Mouse (Mus musculus) olfactory bulb, adult 2 months (tissue): ENCODE data around the gene Rabac1. TPM values are rescaled to one million over a fixed set of nuclear protein-coding genes. Genes with fewer than 3 reads are reported as not detected.
A peak's percentile ranks its signal among the peaks of the same experiment; 100 is the strongest.

ENCODE experiments used
- H3K27ac ChIP-seq: fragments of 200-500 bp; 2 replicates; pipeline ENCODE4 v1.5.1; 2012; ENCODE audit warnings: low read depth, low read length; ENCODE audit not compliant: insufficient read depth
- H3K4me1 ChIP-seq: fragments of 200-500 bp; 2 replicates; pipeline ENCODE4 v1.6.1; 2012; ENCODE audit warnings: low read length; ENCODE audit not compliant: control insufficient read depth, insufficient read depth
- H3K4me3 ChIP-seq: fragments of 200-500 bp; 2 replicates; pipeline ENCODE4 v1.5.1; 2012; ENCODE audit warnings: mild to moderate bottlenecking, low read depth, low read length, moderate library complexity; ENCODE audit not compliant: insufficient read depth
- CTCF ChIP-seq: fragments of 200-500 bp; IDR thresholded peaks from 2 replicates; pipeline ENCODE4 v1.5.1; 2012; ENCODE audit warnings: low read depth, mild to moderate bottlenecking, low read length, moderate library complexity; ENCODE audit not compliant: insufficient read depth
- POLR2A ChIP-seq: fragments of 200-500 bp; IDR thresholded peaks from 2 replicates; pipeline ENCODE4 v1.6.1; 2012; ENCODE audit warnings: mild to moderate bottlenecking, low read depth, low read length, moderate library complexity; ENCODE audit not compliant: insufficient read depth
- WGBS: fragments of 180-500 bp; shearing (Covaris S2); methylation state at CpG from one replicate; pipeline ENCODE4 v1.1.7; 2018; 5-methylcytosine and 5-hydroxymethylcytosine counted together
- polyA plus RNA-seq: library from polyadenylated mRNA; stranded (reverse); fragments of >200 nt; gene quantifications from 2 replicates; pipeline ENCODE4 v1.2.4, GENCODE M21; 2012; ENCODE audit warnings: low replicate concordance; ENCODE audit not compliant: missing spikeins, insufficient read depth, insufficient read length

Rabac1 gene
- polyA plus RNA-seq, 1 experiment: not detected

DNA sequence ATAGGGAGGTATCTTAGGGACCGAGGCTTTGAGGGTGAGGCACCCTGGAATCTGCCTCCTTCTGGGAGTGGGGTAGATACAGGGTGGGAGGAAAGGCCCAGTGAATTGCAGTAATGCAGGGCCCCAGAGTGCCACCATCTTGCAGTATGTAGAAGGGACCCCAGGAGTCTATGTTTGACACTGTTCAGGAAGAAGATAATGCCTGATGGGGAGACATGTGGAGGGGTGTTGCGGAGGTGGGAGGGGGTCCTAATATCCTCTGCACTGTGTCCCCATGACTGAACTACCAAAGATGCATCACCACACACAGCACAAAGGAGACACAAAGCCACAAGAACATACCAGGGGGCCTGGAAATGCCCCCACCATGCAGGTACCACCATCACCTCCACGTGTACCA, 33.6 kb upstream of the Rabac1 start:
- peaks cover 60% of the 10 kb centered on the region for H3K4me1 ChIP-seq
- peak overlapping the region; percentile 97 for H3K4me3 ChIP-seq
- peak overlapping the region; percentile 100 for H3K27ac ChIP-seq
- no peak for TF ChIP-seq CTCF
- no peak for TF ChIP-seq POLR2A
- WGBS: 49% methylated on average over 3 of the region's 3 CpGs

DNA sequence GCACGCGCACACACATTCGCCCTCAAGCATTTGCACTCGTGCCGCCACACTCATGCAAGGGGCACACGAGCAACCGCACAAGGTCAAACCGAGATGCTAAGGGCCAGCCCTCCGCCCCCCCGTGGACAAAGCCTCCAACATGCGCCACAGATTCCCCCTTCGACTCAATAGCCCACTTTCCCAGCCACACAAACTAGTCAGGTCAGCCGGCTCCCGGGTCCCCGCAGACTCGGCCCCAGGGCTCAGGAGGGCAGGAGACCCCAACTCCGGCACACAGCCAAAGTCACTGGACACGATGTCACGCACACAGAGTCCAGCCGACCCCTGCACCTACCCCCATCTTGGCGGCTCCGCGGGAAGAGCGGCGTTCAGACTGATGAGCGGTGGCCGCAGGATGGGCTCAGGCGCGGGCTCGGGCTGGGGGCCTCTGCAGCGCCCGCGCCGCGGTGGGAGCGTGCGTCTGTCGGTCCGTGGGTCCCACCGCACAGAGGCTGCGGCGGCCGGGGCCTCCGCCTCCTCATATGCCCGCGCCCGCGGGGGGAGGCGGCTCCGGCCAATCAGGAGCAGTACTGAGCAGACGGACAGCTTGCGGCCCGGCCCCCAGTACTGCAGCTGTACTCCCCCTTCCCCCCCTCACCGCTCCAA, 33.0 kb upstream of the Rabac1 start, which contains the start of gene Atp1a3:
TSS of gene Atp1a3 (minus strand) at position 538 of the 645 bp plus-strand sequence.
- peak within 1 kb of the TSS; percentile 97 for H3K4me3 ChIP-seq
- WGBS: 1% methylated on average over 54 of the region's 54 CpGs
- peak within 1 kb of the TSS; percentile 100 for H3K27ac ChIP-seq
- peaks cover 63% of the 10 kb centered on the region for H3K4me1 ChIP-seq
- TF ChIP-seq POLR2A (peak; percentile 98), CTCF (no peak)

GRCm38 (mm10) chr7:25004806-25005205, 32.3 kb upstream of the Rabac1 start:
- H3K27ac ChIP-seq: peak overlapping the region; percentile 90
- H3K4me3 ChIP-seq: peak overlapping the region; percentile 97
- peaks cover 63% of the 10 kb centered on the region for H3K4me1 ChIP-seq
- TF ChIP-seq CTCF (no peak), POLR2A (no peak)
- WGBS: 9% methylated on average over 8 of the region's 9 CpGs

DNA sequence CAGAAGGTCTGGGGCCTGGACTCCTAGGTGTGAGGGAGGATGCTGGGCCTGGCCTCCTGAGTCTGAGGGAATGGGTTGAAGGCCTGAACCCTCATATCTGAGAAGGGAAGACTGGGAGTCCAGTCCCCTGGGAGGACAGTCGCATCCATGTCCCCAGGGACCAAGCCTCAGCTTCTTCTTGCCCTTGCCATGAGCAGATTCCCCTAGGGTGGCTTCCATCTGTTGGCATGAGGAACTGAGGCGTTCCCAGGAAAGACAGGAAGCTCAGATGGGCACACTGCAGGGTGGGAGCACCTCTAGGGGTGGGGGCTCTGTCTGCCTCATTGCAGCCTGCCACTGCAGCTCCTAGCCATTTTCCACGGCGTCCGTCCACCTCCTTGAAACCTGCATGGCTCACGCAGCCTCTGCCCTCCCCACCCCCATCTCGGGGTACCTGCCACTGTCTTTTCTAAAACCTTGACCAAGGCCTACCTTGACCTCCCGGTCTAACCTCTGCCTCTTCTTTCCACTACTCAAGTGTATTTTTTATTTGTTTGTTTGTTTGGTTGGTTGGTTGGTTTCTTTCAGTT, 31.4 kb upstream of the Rabac1 start:
- peak overlapping the region; percentile 73 for H3K27ac ChIP-seq
- peak overlapping the region; percentile 97 for H3K4me3 ChIP-seq
- peaks cover 61% of the 10 kb centered on the region for H3K4me1 ChIP-seq
- WGBS: 46% methylated on average over 8 of the region's 8 CpGs
- no peak for TF ChIP-seq POLR2A
- TF ChIP-seq CTCF: no peak

DNA sequence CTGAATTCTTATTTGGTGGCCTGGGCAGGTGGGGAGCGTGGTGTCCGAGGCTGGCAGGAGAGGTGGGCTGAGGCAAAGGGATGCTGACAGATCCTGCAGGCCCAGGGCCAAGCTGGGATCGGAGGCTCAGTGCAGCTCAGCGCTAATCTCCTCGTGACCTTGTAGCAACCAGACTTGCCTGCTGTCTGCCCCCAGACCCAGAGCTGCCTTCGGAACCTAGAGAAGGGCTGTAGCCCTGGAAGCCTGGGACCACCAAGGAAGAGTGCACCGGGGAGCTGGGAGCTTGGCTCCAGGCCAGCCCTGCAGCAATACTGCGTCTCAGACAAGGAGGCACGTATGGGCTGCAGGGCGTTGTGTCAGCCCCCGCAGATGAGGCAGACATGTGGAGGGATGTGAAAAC, 30.7 kb upstream of the Rabac1 start:
- Histone ChIP-seq H3K27ac (peak overlapping the region; percentile 73), H3K4me1 (peaks cover 62% of the 10 kb centered on the region), H3K4me3 (peak overlapping the region; percentile 97)
- 10% methylated on average over 11 of the region's 11 CpGs for WGBS
- TF ChIP-seq POLR2A: no peak
- TF ChIP-seq CTCF: no peak

DNA sequence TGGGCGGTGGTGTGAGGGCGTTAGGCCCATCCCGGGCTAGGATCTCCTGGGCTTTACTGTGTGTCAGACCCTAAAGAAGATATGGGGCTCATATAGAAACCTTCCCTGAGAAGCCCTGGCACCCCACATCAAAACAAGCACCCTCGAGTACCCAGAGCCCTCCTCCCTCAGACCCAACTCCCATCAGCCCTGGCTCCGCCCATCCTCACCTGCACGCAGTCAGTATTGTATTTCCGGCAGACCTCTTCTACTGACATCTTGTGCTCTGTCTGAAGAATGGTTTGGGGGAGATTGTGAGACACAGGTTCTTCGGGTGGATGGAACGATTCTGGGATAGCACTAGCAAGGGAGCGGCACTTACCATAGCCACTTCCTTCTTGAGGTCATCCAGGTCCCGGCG, 28.2 kb upstream of the Rabac1 start:
- 63% methylated on average over 12 of the region's 12 CpGs for WGBS
- TF ChIP-seq POLR2A: no peak
- no peak for TF ChIP-seq CTCF
- Histone ChIP-seq H3K4me1 (peaks cover 59% of the 10 kb centered on the region), H3K27ac (0 out of 2 replicates have a peak overlapping the region, but pooled peaks have one; percentile 21), H3K4me3 (peak overlapping the region; percentile 6; the same call in 1 of the 2 replicates)

DNA sequence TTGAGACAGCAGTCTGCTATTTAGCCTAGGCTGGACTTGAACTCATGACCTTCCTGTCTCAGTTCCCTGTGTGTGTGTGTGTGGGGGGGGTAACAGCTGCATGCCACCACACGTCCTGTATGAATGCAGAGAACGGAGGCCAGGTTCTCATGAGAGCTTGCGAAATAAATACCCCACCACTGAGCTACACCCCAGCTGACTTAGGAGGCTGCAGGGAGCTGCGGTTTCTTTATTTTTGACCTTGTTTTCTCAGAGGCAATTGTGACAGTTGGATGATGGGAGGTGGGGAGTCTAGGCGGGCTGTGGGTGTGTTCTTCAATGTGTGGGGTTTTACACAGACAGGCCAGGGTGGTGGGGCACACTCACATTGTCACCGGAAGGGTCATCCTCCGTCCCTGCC, 27.7 kb upstream of the Rabac1 start:
- H3K27ac ChIP-seq: 0 out of 2 replicates have a peak overlapping the region, but pooled peaks have one; percentile 21
- WGBS: 41% methylated on average over 7 of the region's 7 CpGs

GRCm38 (mm10) chr7:24993081-24993480, 20.5 kb upstream of the Rabac1 start:
- WGBS: 29% methylated on average over 6 of the region's 6 CpGs
- TF ChIP-seq POLR2A: no peak
- no peak for TF ChIP-seq CTCF
- H3K4me3 ChIP-seq: no peak overlapping the region

More for the DNA sequence above, 27.7 kb upstream of the Rabac1 start:
- peak overlapping the region; percentile 6; the same call in 1 of the 2 replicates for H3K4me3 ChIP-seq
- TF ChIP-seq POLR2A (no peak), CTCF (no peak)
- peaks cover 61% of the 10 kb centered on the region for H3K4me1 ChIP-seq

GRCm38 (mm10) chr7:24990478-24990877, 17.9 kb upstream of the Rabac1 start:
- 76% methylated on average over 8 of the region's 8 CpGs for WGBS

More at GRCm38 (mm10) chr7:24993081-24993480, 20.5 kb upstream of the Rabac1 start:
- Histone ChIP-seq H3K27ac (peak overlapping the region; percentile 56), H3K4me1 (peaks cover 53% of the 10 kb centered on the region)

More at GRCm38 (mm10) chr7:24990478-24990877, 17.9 kb upstream of the Rabac1 start:
- TF ChIP-seq POLR2A: no peak
- TF ChIP-seq CTCF: no peak
- Histone ChIP-seq H3K4me1 (peaks cover 40% of the 10 kb centered on the region), H3K27ac (no peak overlapping the region), H3K4me3 (no peak overlapping the region)
